Mouse (Mus musculus) olfactory bulb, adult 2 months (tissue): ENCODE measurements around the gene B020004J07Rik.

Source experiments
- CTCF ChIP-seq: fragments of 200-500 bp; IDR thresholded peaks from 2 replicates; pipeline ENCODE4 v1.5.1; 2012; ENCODE audit warnings: low read depth, mild to moderate bottlenecking, low read length, moderate library complexity; ENCODE audit not compliant: insufficient read depth
- POLR2A ChIP-seq: fragments of 200-500 bp; IDR thresholded peaks from 2 replicates; pipeline ENCODE4 v1.6.1; 2012; ENCODE audit warnings: mild to moderate bottlenecking, low read depth, low read length, moderate library complexity; ENCODE audit not compliant: insufficient read depth

DNA sequence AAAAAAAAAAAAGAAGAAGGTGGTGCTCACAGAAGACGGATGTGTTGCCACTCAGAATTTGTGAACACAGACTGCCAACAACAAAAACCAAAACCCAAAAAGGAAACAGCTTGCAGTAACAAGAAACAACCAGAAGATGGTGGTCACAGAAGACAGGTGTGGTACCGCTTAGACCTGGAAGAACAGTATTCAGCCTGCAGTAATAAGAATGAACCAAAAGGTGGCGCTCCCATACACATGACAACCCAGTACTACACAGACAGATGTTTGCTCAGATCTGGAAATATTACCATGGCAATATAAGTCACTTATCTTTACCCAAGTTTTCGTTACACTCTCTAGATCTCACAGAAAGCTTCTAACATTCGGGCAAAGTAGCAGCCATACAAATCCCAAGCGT is 17.1 kb upstream of the B020004J07Rik start:
- TF ChIP-seq CTCF (no peak), POLR2A (no peak)
